Mouse (Mus musculus) right cerebral cortex, postnatal 25 days (tissue): Measurements from ENCODE around the gene Kazald1.
A peak's percentile ranks its signal among the peaks of the same experiment; 100 is the strongest.

Source experiments
- DNase-seq: peaks from one replicate; pipeline ENCODE4 v3.0.0; 2022

Kazald1 gene

DNA sequence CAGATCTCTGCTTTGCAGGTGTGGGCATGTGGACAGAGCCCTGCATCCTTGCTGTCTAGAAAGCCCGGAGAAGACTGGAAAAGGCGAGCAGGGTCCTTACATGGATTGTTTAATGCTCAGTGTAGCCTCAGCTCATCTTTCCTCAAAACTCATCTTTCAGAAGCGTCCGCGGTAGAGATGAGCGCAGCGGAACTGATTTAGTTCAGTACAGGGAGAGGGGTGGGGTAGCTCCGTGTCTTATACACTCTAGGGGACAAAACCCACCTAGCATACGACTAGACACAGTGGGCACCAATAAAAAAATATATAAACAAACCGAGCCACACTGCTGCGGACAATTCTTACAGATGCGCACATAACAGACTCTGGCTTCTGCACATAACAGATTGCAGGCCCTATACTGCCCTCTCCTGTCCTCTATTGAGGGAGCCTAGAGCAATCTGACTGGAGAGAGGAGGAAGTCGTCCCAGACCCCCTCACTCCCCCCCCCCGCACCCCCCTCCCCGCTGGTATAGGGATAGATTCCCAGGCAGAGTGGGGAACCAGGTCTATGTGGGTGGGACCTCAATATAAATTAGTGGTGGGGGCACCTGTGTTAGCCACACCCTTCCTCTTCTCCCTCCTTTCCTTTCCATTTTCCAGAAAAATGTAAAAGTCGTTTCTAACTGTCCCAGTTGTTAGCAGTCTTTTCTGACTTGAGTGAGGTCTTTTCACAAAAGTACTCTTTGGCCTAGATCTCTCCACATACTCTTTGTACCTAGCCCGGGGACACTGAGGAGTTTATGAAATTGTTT, 4.1 kb downstream of the Kazald1 start:
- DNase-seq, result no peak

- peak; percentile 52 for DNase-seq
These were observed 4.9 kb downstream of the Kazald1 start for GRCm38 (mm10) chr19:45079769-45080515.

DNA sequence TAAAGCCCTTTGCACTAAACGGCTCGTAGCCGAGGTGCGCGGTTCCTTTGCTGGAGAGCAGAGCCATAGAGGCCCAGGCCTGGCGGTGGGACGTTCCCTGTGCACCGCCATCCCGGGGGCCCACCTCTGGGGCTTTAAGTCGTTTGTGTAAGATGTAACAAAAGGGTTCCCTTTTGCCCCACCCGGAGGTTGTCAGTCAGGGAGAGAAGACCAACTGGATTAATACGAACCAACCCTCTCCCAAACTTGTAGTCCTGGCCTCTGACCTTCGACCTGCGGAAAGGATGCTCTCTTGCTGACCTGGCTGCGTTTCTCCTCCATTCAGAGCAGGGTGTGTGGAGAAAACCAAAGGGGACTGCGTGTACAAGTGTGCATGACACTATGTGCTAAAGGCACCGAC, 5.7 kb downstream of the Kazald1 start:
- no peak for DNase-seq

DNA sequence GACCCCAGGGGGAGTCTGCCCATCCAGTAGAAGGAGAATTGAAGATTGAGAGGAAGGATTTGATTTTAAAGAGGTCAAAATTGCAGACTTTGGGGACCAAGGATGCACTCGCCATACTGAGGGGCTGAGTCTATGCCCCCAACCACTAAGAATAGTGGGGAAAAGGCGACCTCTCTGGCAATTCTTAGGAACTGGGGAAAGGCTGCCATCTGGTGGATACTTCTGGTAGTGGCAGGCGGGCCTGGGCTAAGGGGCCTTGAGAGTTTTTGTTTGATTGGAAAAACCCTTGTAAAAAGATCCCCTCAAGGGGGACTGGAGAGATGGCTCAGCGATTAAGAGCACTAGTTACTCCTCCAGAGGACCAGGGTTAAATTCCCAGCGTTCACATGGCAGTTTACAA, 6.2 kb downstream of the Kazald1 start:
- DNase-seq, result peak; percentile 42

DNA sequence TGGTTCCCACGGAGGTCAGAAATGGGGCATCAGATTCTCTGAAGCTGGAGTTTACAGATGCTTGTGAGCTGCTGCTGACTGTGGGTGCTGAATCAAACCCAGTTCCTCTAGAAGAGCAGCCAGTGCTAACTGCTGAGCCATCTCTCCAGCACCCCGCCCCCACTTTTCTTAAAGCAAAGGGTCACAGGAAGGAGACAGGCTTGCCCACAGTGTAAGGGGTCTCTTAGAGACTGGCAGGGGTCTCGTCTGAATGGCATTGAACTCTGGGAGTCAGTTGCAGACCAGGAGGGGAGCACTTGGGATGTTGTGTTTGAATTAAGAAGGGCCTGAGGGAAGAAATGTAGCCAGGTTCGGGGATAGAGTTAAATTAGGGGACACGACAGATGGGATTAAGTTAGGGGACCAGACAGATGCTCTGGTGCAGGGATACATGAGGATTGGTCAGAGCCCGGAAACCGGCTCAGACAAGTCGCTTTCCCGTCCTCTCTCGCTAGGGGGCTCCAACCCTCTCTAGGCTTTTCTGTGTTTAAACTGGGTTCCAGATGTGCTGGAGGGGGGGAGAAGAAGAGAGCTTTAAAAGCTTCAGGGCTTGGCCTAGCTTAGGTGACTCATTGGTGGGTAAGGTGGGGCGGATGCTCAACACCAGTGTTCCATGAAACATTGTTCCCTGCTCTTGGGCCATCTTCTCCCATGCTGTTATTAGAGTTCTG, 7.0 kb downstream of the Kazald1 start:
- DNase-seq, result no peak

GRCm38 (mm10) chr19:45097868-45098267, 22.8 kb downstream of the Kazald1 start:
- DNase-seq, result no peak

- DNase-seq, result no peak
These were observed 25.6 kb downstream of the Kazald1 start for GRCm38 (mm10) chr19:45100486-45101270.

DNA sequence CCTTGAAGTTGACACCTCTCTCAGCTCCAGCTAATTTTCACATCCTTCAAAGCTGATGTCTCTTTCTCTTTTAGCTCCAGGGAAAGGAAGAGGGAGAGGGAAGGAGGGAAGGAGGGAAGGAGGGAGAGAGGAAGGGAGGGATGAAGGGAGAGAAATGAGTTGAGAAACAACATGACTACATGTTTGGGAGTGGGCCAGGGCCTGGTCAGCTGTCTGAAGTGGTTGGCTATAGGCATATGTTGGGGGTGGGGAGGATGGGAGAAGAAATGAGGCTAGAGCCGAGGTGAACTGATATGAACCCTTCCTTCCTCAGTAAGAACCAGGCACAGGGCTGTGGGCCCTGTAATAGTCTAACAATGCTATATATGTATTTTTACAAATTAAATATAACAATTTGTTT, 30.6 kb downstream of the Kazald1 start:
- no peak for DNase-seq

DNA sequence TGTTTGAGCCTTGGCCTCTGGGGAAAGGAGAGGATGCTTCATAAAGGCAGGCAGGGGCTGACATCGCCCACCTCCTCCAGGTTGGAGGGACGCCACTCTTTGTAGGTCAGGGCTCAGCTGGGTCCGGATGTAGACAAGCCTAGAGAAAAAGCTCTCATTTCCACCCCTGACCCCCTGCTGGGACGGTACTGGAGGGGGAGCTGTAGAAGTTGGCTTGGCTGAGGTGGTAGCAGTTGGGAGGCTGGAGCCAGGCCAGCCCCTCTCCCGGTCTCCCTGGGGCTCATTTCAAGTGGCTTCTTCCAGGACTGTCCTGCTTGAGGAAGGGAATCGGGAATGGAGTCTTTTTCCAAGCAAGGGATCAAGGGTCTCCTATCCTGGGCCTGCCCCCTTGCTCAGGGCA, 31.6 kb downstream of the Kazald1 start:
- DNase-seq, result no peak

GRCm38 (mm10) chr19:45110681-45111080, 35.6 kb downstream of the Kazald1 start:
- DNase-seq, result no peak

- no peak for DNase-seq
These were observed 37.4 kb downstream of the Kazald1 start for GRCm38 (mm10) chr19:45112444-45112843.

- DNase-seq, result no peak
These were observed 38.9 kb downstream of the Kazald1 start for GRCm38 (mm10) chr19:45113791-45114460.

- DNase-seq, result no peak
These were observed 39.7 kb downstream of the Kazald1 start for GRCm38 (mm10) chr19:45114772-45115171.

GRCm38 (mm10) chr19:45116798-45117197, 41.8 kb downstream of the Kazald1 start:
- DNase-seq, result no peak
